Mouse (Mus musculus): Measurements from ENCODE around the gene Nhp2.
A peak's percentile ranks its signal among the peaks of the same experiment; 100 is the strongest.
"Not testable (repeated sequence)": the region's sequence is repeated elsewhere in the genome, so short reads cannot be mapped to it uniquely, and the experiment has no call there.

Gene Nhp2

GRCm38 (mm10) chr11:51658705-51659104 is 39.2 kb downstream of the Nhp2 start:
- DNase-seq = peak; percentile 73

DNA sequence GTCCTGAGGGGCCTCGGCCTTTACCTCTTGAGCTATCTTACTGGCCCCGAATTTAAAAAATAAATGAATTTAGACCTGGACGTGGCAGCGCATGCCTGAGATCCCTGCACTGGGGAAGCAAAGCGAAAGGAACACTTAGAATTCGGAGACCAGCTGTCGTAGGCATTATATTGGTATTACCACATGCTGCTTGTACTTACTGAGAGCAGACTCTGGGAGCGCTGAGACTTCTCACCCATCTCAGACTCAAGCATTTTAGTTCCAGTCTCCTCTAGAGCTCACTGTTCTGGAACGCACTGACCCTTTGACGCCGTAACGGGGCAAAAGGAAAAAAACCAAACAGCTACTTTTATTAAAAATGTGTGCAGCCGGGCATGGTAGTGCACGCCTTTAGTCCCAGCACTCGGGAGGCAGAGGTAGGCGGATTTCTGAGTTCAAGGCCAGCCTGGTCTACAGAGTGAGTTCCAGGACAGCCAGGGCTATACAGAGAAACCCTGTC is 42.4 kb downstream of the Nhp2 start:
- DNase-seq = no peak

DNA sequence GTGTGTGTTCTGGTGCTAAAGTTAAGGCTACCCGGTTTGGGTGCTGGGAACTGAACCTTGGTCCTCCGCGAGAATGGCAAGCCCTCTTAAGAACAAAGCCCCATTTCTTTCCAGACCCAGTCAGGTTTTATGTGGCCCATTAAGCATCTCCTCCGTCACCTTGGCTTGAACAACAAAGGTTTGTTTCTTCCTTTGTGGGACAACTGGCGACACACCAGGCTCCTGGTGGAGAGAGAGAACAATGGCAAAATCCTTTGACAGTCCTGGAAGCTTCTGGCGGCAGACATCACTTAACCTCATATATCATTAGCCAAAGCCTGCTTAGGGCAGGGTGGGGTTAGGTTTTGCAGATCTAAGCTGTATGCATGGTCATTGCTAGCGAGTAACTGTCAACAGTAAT is 43.1 kb downstream of the Nhp2 start:
- no peak for DNase-seq

GRCm38 (mm10) chr11:51664747-51665146 is 45.2 kb downstream of the Nhp2 start:
- not testable (repeated sequence) for DNase-seq

GRCm38 (mm10) chr11:51670846-51671245 is 51.3 kb downstream of the Nhp2 start:
- DNase-seq = no peak

DNA sequence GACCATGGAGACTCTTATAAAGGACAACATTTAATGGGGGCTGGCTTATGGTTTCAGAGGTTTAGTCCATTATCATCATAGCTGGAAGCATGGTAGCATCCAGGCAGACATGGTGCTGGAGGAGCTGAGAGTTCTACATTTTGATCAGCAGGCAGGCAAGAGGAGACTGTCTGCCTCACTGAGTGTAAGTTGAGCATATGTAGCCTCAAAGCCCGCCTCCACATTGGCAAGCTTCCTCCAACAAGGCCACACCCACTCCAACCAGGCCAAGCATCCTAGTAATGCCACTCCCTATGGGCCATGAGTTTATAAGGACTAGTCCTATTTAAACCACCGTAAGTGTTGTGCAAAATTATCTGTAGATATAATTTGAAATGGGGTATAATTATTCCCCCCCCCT is 51.8 kb downstream of the Nhp2 start:
- DNase-seq = no peak

DNA sequence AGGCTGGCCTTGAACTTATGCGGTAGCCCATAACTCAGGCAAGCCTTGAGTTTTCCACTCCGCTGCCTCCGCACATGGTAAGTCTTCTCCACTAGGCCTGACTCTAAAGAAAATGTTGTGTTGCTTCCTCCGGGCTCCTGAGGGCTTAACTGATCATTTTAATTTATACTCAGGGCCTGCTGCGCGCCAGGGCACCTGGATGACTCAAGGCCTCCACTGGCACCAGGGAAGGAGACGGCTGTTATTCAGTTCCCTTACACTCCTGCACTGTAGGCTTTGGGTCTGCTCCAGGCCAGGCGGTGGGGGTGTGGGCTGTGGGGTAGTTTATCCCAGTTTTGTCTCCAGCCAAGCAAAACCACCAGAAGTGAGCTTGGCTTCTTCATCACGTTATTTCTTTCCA is 53.8 kb downstream of the Nhp2 start:
- DNase-seq = peak; percentile 50
